Mouse (Mus musculus) retina, embryonic 14.5 days (tissue): ENCODE measurements around the gene Osbpl8.
"Not testable (repeated sequence)": the region's sequence is repeated elsewhere in the genome, so short reads cannot be mapped to it uniquely, and the experiment has no call there.

ENCODE experiments used
- DNase-seq: peaks from one replicate; pipeline ENCODE4 v3.0.0-alpha.2; 2015; ENCODE audit warnings: low spot score

The Osbpl8 gene

GRCm38 (mm10) chr10:111164304-111165218 is at the start of gene Osbpl8:
TSS of gene Osbpl8 (plus strand) at chr10:111164752.
- peak; percentile 95 for DNase-seq

DNA sequence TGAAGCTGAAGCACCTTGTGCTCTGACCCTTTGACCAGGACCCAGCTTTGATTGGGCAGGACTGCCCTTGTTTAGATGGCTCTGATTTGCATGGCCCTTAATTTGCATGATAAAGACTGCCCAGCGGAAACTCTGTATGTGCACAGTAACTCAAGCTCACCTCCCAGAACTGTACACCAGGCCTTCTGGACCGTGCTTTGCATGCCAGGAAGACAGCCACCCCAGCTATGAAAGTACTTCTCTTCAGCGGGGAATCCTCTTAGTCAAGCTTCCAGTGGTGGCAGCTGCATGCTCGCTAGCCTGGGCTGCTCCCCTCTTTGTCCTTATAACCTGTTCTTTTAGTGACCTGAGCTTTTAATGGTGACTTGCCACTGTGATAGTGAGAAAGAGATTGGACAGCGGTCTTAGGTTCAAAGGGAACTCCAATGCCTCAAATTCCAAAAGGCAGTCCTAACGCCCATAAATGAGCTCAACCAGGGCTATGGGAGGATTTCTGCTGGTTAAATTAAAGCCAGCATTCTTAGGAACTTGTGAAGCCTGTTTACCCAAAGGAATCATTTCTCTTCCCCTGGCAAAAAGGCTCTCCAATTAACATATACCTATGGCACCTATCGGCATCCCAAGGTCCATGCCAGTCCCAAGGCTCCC is 47.2 kb upstream of the Osbpl8 start:
- DNase-seq = no peak

GRCm38 (mm10) chr10:111118292-111118691 is 46.3 kb upstream of the Osbpl8 start:
- no peak for DNase-seq

GRCm38 (mm10) chr10:111118991-111119650 is 45.4 kb upstream of the Osbpl8 start:
- no peak for DNase-seq

GRCm38 (mm10) chr10:111119756-111120155 is 44.8 kb upstream of the Osbpl8 start:
- DNase-seq = no peak

- DNase-seq = no peak
Observed at GRCm38 (mm10) chr10:111122864-111123398, 41.6 kb upstream of the Osbpl8 start.

- DNase-seq = no peak
Observed at GRCm38 (mm10) chr10:111124175-111124574, 40.4 kb upstream of the Osbpl8 start.

GRCm38 (mm10) chr10:111124767-111125315 is 39.7 kb upstream of the Osbpl8 start:
- DNase-seq = no peak

DNA sequence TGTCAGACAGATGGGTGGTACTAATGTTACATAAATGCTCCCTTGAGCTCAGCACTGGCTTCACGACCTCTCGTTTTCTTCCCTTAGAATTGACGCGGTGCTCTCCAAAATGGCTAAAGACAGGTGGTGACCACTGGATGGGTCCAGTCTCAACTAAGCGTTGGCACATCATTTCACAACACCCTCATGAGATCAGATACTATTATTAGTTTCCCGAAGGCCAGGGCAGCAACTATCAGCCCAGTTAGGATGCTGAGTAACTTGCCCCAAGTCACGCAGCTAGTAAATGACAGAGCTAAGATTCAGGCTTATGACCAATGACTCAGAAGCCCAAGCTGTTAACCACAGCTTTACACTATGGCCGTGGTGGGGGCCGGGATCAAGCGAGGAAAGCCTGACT is 37.2 kb upstream of the Osbpl8 start:
- no peak for DNase-seq

DNA sequence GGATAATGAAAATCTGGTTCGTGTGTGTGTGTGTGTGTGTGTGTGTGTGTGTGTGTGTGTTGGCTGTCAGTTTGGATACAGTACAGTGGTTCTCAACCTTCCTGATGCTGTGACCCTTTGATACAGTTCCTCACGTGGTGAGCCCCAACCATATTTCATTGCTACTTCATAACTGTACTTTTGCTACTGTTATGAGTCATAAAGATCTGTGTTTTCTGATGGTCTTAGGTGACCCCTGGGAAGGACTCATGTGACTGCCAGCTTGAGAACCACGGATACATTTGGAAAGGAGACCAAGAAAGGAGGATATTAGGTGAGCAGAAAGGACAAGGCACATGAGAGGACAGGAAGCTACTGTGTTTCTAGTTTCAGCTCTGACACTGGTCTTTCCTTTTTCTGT is 36.1 kb upstream of the Osbpl8 start:
- DNase-seq = no peak

- no peak for DNase-seq
Observed at GRCm38 (mm10) chr10:111129867-111130620, 34.5 kb upstream of the Osbpl8 start.

DNA sequence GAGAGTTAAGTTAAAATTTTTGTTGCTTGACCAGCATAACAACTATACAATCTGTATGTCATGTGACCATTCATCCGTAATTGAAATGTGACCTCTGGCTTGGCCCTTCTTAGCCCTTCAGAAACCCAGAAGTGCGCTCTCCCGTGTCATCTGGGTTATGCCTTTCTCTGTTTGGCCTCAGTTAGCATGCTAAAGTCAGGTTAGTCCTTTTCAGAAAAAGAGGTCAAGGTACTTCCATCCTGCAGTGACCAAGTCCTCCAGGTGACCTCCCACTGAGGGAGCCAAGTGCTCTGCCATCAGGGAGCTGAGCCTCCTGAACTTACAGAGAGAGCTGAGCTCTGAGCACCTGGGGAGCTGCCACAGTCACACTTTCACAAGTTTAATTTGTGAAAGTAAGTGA is 33.7 kb upstream of the Osbpl8 start:
- peak; percentile 16 for DNase-seq

- no peak for DNase-seq
Observed at GRCm38 (mm10) chr10:111133271-111133670, 31.3 kb upstream of the Osbpl8 start.

GRCm38 (mm10) chr10:111133936-111134335 is 30.6 kb upstream of the Osbpl8 start:
- DNase-seq = no peak

- no peak for DNase-seq
Observed at GRCm38 (mm10) chr10:111134412-111134957, 30.1 kb upstream of the Osbpl8 start.

DNA sequence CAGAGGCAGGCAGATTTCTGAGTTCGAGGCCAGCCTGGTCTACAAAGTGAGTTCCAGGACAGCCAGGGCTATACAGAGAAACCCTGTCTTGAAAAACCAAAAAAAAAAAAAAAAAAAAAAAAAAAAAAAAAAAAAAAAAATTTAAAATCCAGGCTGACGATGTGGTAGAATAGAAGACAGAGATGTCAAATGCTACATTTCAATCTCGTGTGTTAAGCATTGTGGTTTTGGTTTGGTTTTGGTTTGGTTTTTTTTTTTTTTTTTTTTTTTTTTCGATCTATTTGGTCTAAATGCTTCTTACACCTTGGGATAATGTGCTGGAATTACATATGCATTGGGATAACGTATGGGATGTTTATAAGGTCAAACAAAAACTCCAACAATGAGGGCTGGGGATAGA is 28.2 kb upstream of the Osbpl8 start:
- not testable (repeated sequence) for DNase-seq

GRCm38 (mm10) chr10:111137905-111138304 is 26.6 kb upstream of the Osbpl8 start:
- no peak for DNase-seq

GRCm38 (mm10) chr10:111139170-111139569 is 25.4 kb upstream of the Osbpl8 start:
- DNase-seq = no peak

DNA sequence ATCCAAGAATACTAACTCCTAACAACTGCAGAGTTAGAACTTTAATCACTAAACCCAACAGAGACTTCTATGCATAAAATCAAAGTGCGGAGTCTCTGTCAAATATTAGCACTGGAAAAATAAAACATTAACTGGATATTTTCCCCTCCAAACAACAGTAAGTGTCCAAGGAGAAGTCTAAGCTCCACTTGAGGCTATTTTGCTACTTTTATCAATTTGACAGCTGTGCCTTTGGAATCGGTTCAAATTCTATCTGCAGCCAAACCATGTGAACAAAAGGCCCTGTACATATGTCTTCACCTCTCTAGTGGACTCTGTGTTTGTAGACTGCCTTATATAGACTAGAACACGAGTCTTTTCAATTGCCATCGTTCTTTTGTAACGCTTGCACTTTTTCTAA is 24.7 kb upstream of the Osbpl8 start:
- no peak for DNase-seq

GRCm38 (mm10) chr10:111144371-111144959 is 20.1 kb upstream of the Osbpl8 start:
- DNase-seq = no peak

GRCm38 (mm10) chr10:111149761-111150160 is 14.8 kb upstream of the Osbpl8 start:
- no peak for DNase-seq
